Mouse (Mus musculus) spleen, embryonic (tissue): ENCODE data around the gene Prl2c2.
"Not testable (repeated sequence)": the region's sequence is repeated elsewhere in the genome, so short reads cannot be mapped to it uniquely, and the experiment has no call there.

ENCODE experiments used
- CTCF ChIA-PET: fragments of 350-600 bp; sonication (Branson Sonifier 250); formaldehyde crosslinking; loops from one replicate; lab custom pipeline; 2022; lab: Charles Lee

Prl2c2 gene

GRCm38 (mm10) chr13:13005283-13005682 lies at the start of gene Prl2c2:
Gene Prl2c2 (minus strand): TSS chr13:13005383.
- CTCF ChIA-PET = not testable (repeated sequence)

GRCm38 (mm10) chr13:13025872-13026271 lies 20.7 kb upstream of the Prl2c2 start:
- CTCF ChIA-PET = not testable (repeated sequence)

GRCm38 (mm10) chr13:13013993-13014549 lies 8.9 kb upstream of the Prl2c2 start:
- CTCF ChIA-PET = not testable (repeated sequence)
